Mouse (Mus musculus): ENCODE measurements at regions not wholly inside any gene's neighbourhood (a gene's known extent, or its start where the extent isn't known, plus 50 kb on each side); places are given as distances from the start of the nearest gene placed in this dataset.

- TF ChIP-seq EP300 (optimal IDR thresholded peaks at IDR 0.05) (no peak), CTCF (IDR thresholded peaks at IDR 0.05; ENCODE audit: low read depth) (no peak)
- WGBS = 30% methylated on average over 4 of the region's 4 CpGs
Measured at GRCm38 (mm10) chr14:66441825-66442224, 432.8 kb upstream of the Gulo start.

GRCm38 (mm10) chr14:66438572-66438971, 429.6 kb upstream of the Gulo start:
- no peak for ATAC-seq (ENCODE audit: low FRiP score, low TSS enrichment)
- no peak for DNase-seq (ENCODE audit: low spot score)
- Histone ChIP-seq H3K27ac (replicated peaks) (no peak overlapping the region), H3K9me3 (ENCODE audit: control insufficient read depth, low read length) (no peaks in the 10 kb centered on the region), H3K36me3 (ENCODE audit: control insufficient read depth, insufficient read depth, low read length) (no peaks in the 10 kb centered on the region), H3K4me1 (replicated peaks; ENCODE audit: control insufficient read depth, insufficient read depth) (no peaks in the 10 kb centered on the region), H3K27me3 (ENCODE audit: control insufficient read depth, insufficient read depth, low read length) (no peaks in the 10 kb centered on the region), H3K4me2 (replicated peaks; ENCODE audit: low read depth) (no peak overlapping the region), H3K9ac (ENCODE audit: low read length) (no peak overlapping the region), H3K4me3 (ENCODE audit: low read depth, low read length) (no peak overlapping the region)
- TF ChIP-seq EP300 (optimal IDR thresholded peaks at IDR 0.05) (no peak), CTCF (IDR thresholded peaks at IDR 0.05; ENCODE audit: low read depth) (no peak)
- WGBS = 96% methylated on average over 1 of the region's 1 CpGs

More at GRCm38 (mm10) chr14:66441825-66442224, 432.8 kb upstream of the Gulo start:
- Histone ChIP-seq H3K27ac (replicated peaks) (no peak overlapping the region), H3K27me3 (ENCODE audit: control insufficient read depth, insufficient read depth, low read length) (no peaks in the 10 kb centered on the region), H3K36me3 (ENCODE audit: control insufficient read depth, insufficient read depth, low read length) (no peaks in the 10 kb centered on the region), H3K4me1 (replicated peaks; ENCODE audit: control insufficient read depth, insufficient read depth) (no peaks in the 10 kb centered on the region), H3K4me2 (replicated peaks; ENCODE audit: low read depth) (no peak overlapping the region), H3K4me3 (ENCODE audit: low read depth, low read length) (no peak overlapping the region), H3K9me3 (ENCODE audit: control insufficient read depth, low read length) (no peaks in the 10 kb centered on the region), H3K9ac (ENCODE audit: low read length) (no peak overlapping the region)
- ATAC-seq (ENCODE audit: low FRiP score, low TSS enrichment) (0 out of 2 replicates have a peak, but pooled peaks have one; percentile 45), DNase-seq (ENCODE audit: low spot score) (no peak)

- Histone ChIP-seq H3K9me3 (ENCODE audit: control insufficient read depth, low read length) (no peaks in the 10 kb centered on the region), H3K4me2 (replicated peaks; ENCODE audit: low read depth) (no peak overlapping the region), H3K9ac (ENCODE audit: low read length) (no peak overlapping the region), H3K27ac (replicated peaks) (no peak overlapping the region), H3K4me3 (ENCODE audit: low read depth, low read length) (no peak overlapping the region), H3K4me1 (replicated peaks; ENCODE audit: control insufficient read depth, insufficient read depth) (no peaks in the 10 kb centered on the region), H3K27me3 (ENCODE audit: control insufficient read depth, insufficient read depth, low read length) (no peaks in the 10 kb centered on the region), H3K36me3 (ENCODE audit: control insufficient read depth, insufficient read depth, low read length) (no peaks in the 10 kb centered on the region)
- 74% methylated on average over 1 of the region's 1 CpGs for WGBS
- no peak for TF ChIP-seq CTCF (IDR thresholded peaks at IDR 0.05; ENCODE audit: low read depth)
- TF ChIP-seq EP300 (optimal IDR thresholded peaks at IDR 0.05) = no peak
- no peak for DNase-seq (ENCODE audit: low spot score)
- ATAC-seq (ENCODE audit: low FRiP score, low TSS enrichment) = no peak
Measured at GRCm38 (mm10) chr14:66438001-66438400, 429.0 kb upstream of the Gulo start.

- H3K27ac ChIP-seq (replicated peaks) = no peak overlapping the region
- 73% methylated on average over 5 of the region's 5 CpGs for WGBS
- no peak overlapping the region for H3K9ac ChIP-seq (ENCODE audit: low read length)
- no peaks in the 10 kb centered on the region for H3K36me3 ChIP-seq (ENCODE audit: control insufficient read depth, insufficient read depth, low read length)
- H3K9me3 ChIP-seq (ENCODE audit: control insufficient read depth, low read length) = no peaks in the 10 kb centered on the region
- no peak overlapping the region for H3K4me2 ChIP-seq (replicated peaks; ENCODE audit: low read depth)
- H3K4me1 ChIP-seq (replicated peaks; ENCODE audit: control insufficient read depth, insufficient read depth) = no peaks in the 10 kb centered on the region
- ATAC-seq (ENCODE audit: low FRiP score, low TSS enrichment) (no peak), DNase-seq (ENCODE audit: low spot score) (no peak)
- TF ChIP-seq EP300 (optimal IDR thresholded peaks at IDR 0.05) = no peak
- TF ChIP-seq CTCF (IDR thresholded peaks at IDR 0.05; ENCODE audit: low read depth) = no peak
- no peaks in the 10 kb centered on the region for H3K27me3 ChIP-seq (ENCODE audit: control insufficient read depth, insufficient read depth, low read length)
- no peak overlapping the region for H3K4me3 ChIP-seq (ENCODE audit: low read depth, low read length)
Measured at GRCm38 (mm10) chr14:66431630-66432029, 422.6 kb upstream of the Gulo start.

- H3K27ac ChIP-seq (replicated peaks) = no peak overlapping the region
- H3K4me2 ChIP-seq (replicated peaks; ENCODE audit: low read depth) = no peak overlapping the region
- no peak overlapping the region for H3K4me3 ChIP-seq (ENCODE audit: low read depth, low read length)
- no peaks in the 10 kb centered on the region for H3K4me1 ChIP-seq (replicated peaks; ENCODE audit: control insufficient read depth, insufficient read depth)
- no peak for ATAC-seq (ENCODE audit: low FRiP score, low TSS enrichment)
- H3K9ac ChIP-seq (ENCODE audit: low read length) = no peak overlapping the region
- H3K36me3 ChIP-seq (ENCODE audit: control insufficient read depth, insufficient read depth, low read length) = no peaks in the 10 kb centered on the region
- no peak for DNase-seq (ENCODE audit: low spot score)
- 19% methylated on average over 5 of the region's 5 CpGs for WGBS
- no peaks in the 10 kb centered on the region for H3K9me3 ChIP-seq (ENCODE audit: control insufficient read depth, low read length)
- no peaks in the 10 kb centered on the region for H3K27me3 ChIP-seq (ENCODE audit: control insufficient read depth, insufficient read depth, low read length)
- TF ChIP-seq CTCF (IDR thresholded peaks at IDR 0.05; ENCODE audit: low read depth) (peak; percentile 51), EP300 (optimal IDR thresholded peaks at IDR 0.05) (no peak)
Measured at GRCm38 (mm10) chr14:66424141-66424540, 415.1 kb upstream of the Gulo start.
